Comparison of ENCODE assay signal across 24 mouse cellular contexts in genomic region chr15:96865932-96866331, GRCm38 (mm10).
"Had no signal": no experiment of that assay in that cellular context is flagged by ENCODE, and none has a peak within 500 bp of the region (broad histone marks: within the 10 kb centered on the region; RNA-seq: fewer than 3 reads in every experiment).

No protein-coding gene starts in this region.

- DNase-seq: gastrocnemius, adult 2 months; gastrocnemius, postnatal 10 days; gastrocnemius, postnatal 25 days; heart, postnatal 10 days; heart, postnatal 4 days; kidney, adult 11 months; kidney, adult 8-10 months; kidney, postnatal 10 days; kidney, postnatal 25 days; kidney, postnatal 4 days; liver; liver, embryonic 13.5 days had no signal

- H3K9me3 ChIP-seq: heart, embryonic 10.5 days; heart, embryonic 12.5 days; hindbrain, embryonic 10.5 days; hindbrain, embryonic 12.5 days; limb, embryonic 10.5 days; limb, embryonic 12.5 days; liver, embryonic 13.5 days had no signal

- ATAC-seq: hindbrain, embryonic 16.5 days; inflammation-experienced regulatory T-cells, adult 6 months had no signal

- H3K4me3 ChIP-seq: gastrocnemius, adult 2 months; heart, embryonic 10.5 days; heart, embryonic 12.5 days; hindbrain, embryonic 10.5 days; hindbrain, embryonic 12.5 days; layer of hippocampus, adult 2 months; left cerebral cortex, adult 2 months; limb, embryonic 10.5 days; limb, embryonic 12.5 days; liver, embryonic 13.5 days had no signal

- H3K27ac ChIP-seq: gastrocnemius, adult 2 months; heart, embryonic 10.5 days; hindbrain, embryonic 10.5 days; hindbrain, embryonic 12.5 days; hindbrain, embryonic 14.5 days; layer of hippocampus, adult 2 months; left cerebral cortex, adult 2 months; limb, embryonic 10.5 days; limb, embryonic 12.5 days; liver, embryonic 13.5 days had no signal

- H3K9ac ChIP-seq: heart, embryonic 12.5 days; hindbrain, embryonic 12.5 days; hindbrain, embryonic 14.5 days; limb, embryonic 12.5 days; liver, embryonic 13.5 days had no signal

- H3K4me2 ChIP-seq: heart, embryonic 12.5 days; hindbrain, embryonic 12.5 days; hindbrain, embryonic 14.5 days; limb, embryonic 12.5 days; liver, embryonic 11.5 days; liver, embryonic 13.5 days had no signal

- H3K36me3 ChIP-seq: heart, embryonic 10.5 days; heart, embryonic 12.5 days; hindbrain, embryonic 10.5 days; hindbrain, embryonic 12.5 days; limb, embryonic 10.5 days; limb, embryonic 12.5 days; liver, embryonic 13.5 days had no signal

- H3K27me3 ChIP-seq: heart, embryonic 12.5 days; hindbrain, embryonic 12.5 days; limb, embryonic 12.5 days; liver, embryonic 13.5 days had no signal

- H3K4me1 ChIP-seq: heart, embryonic 10.5 days; heart, embryonic 12.5 days; hindbrain, embryonic 10.5 days; hindbrain, embryonic 12.5 days; limb, embryonic 10.5 days; limb, embryonic 12.5 days; liver, embryonic 13.5 days had no signal
